Mouse (Mus musculus): ENCODE results near the gene Olfr420. TPM values are rescaled to one million over a fixed set of nuclear protein-coding genes. Genes with fewer than 3 reads are reported as not detected.

Olfr420 gene
- polyA plus RNA-seq, 1 experiment from 2014 or later: not detected

- Histone ChIP-seq H3K4me3 (ENCODE audit: low read depth, low read length) (no peak overlapping the region), H3K4me2 (ENCODE audit: low read depth, low read length) (no peak overlapping the region), H3K36me3 (ENCODE audit: control insufficient read depth, insufficient read depth, low read length) (no peaks in the 10 kb centered on the region), H3K27me3 (ENCODE audit: control insufficient read depth, insufficient read depth, low read length) (no peaks in the 10 kb centered on the region), H3K4me1 (ENCODE audit: control insufficient read depth, insufficient read depth, low read length) (no peaks in the 10 kb centered on the region), H3K9me3 (ENCODE audit: control insufficient read depth, low read length) (no peaks in the 10 kb centered on the region), H3K9ac (replicated peaks; ENCODE audit: low read depth, low read length) (no peak overlapping the region), H3K27ac (ENCODE audit: low read depth, low read length) (no peak overlapping the region)
- WGBS: 92% methylated on average over 10 of the region's 10 CpGs
- ATAC-seq (ENCODE audit: low read depth): no peak
These were observed 3.7 kb downstream of the Olfr420 start for GRCm38 (mm10) chr1:174159095-174159494.

GRCm38 (mm10) chr1:174169024-174169423, 13.6 kb downstream of the Olfr420 start:
- ATAC-seq (ENCODE audit: low read depth): no peak
- H3K9ac ChIP-seq (replicated peaks; ENCODE audit: low read depth, low read length): no peak overlapping the region
- no peak overlapping the region for H3K27ac ChIP-seq (ENCODE audit: low read depth, low read length)
- no peak overlapping the region for H3K4me3 ChIP-seq (ENCODE audit: low read depth, low read length)
- no peaks in the 10 kb centered on the region for H3K4me1 ChIP-seq (ENCODE audit: control insufficient read depth, insufficient read depth, low read length)
- H3K36me3 ChIP-seq (ENCODE audit: control insufficient read depth, insufficient read depth, low read length): no peaks in the 10 kb centered on the region
- H3K27me3 ChIP-seq (ENCODE audit: control insufficient read depth, insufficient read depth, low read length): no peaks in the 10 kb centered on the region
- no peaks in the 10 kb centered on the region for H3K9me3 ChIP-seq (ENCODE audit: control insufficient read depth, low read length)
- H3K4me2 ChIP-seq (ENCODE audit: low read depth, low read length): no peak overlapping the region

GRCm38 (mm10) chr1:174170706-174171501, 15.5 kb downstream of the Olfr420 start:
- Histone ChIP-seq H3K4me3 (ENCODE audit: low read depth, low read length) (no peak overlapping the region), H3K36me3 (ENCODE audit: control insufficient read depth, insufficient read depth, low read length) (no peaks in the 10 kb centered on the region), H3K27ac (ENCODE audit: low read depth, low read length) (no peak overlapping the region), H3K4me1 (ENCODE audit: control insufficient read depth, insufficient read depth, low read length) (no peaks in the 10 kb centered on the region), H3K27me3 (ENCODE audit: control insufficient read depth, insufficient read depth, low read length) (no peaks in the 10 kb centered on the region), H3K9ac (replicated peaks; ENCODE audit: low read depth, low read length) (no peak overlapping the region), H3K4me2 (ENCODE audit: low read depth, low read length) (no peak overlapping the region), H3K9me3 (ENCODE audit: control insufficient read depth, low read length) (no peaks in the 10 kb centered on the region)
- WGBS: 87% methylated on average over 5 of the region's 5 CpGs
- no peak for ATAC-seq (ENCODE audit: low read depth)

GRCm38 (mm10) chr1:174171537-174171936, 16.1 kb downstream of the Olfr420 start:
- Histone ChIP-seq H3K27ac (ENCODE audit: low read depth, low read length) (no peak overlapping the region), H3K9me3 (ENCODE audit: control insufficient read depth, low read length) (no peaks in the 10 kb centered on the region), H3K9ac (replicated peaks; ENCODE audit: low read depth, low read length) (no peak overlapping the region), H3K4me1 (ENCODE audit: control insufficient read depth, insufficient read depth, low read length) (no peaks in the 10 kb centered on the region), H3K27me3 (ENCODE audit: control insufficient read depth, insufficient read depth, low read length) (no peaks in the 10 kb centered on the region), H3K36me3 (ENCODE audit: control insufficient read depth, insufficient read depth, low read length) (no peaks in the 10 kb centered on the region), H3K4me2 (ENCODE audit: low read depth, low read length) (no peak overlapping the region), H3K4me3 (ENCODE audit: low read depth, low read length) (no peak overlapping the region)
- 52% methylated on average over 2 of the region's 2 CpGs for WGBS
- ATAC-seq (ENCODE audit: low read depth): no peak

- no peak for ATAC-seq (ENCODE audit: low read depth)
- Histone ChIP-seq H3K9me3 (ENCODE audit: control insufficient read depth, low read length) (no peaks in the 10 kb centered on the region), H3K36me3 (ENCODE audit: control insufficient read depth, insufficient read depth, low read length) (no peaks in the 10 kb centered on the region), H3K27me3 (ENCODE audit: control insufficient read depth, insufficient read depth, low read length) (no peaks in the 10 kb centered on the region), H3K27ac (ENCODE audit: low read depth, low read length) (no peak within 1 kb of the TSS), H3K4me3 (ENCODE audit: low read depth, low read length) (no peak within 1 kb of the TSS), H3K4me2 (ENCODE audit: low read depth, low read length) (no peak within 1 kb of the TSS), H3K9ac (replicated peaks; ENCODE audit: low read depth, low read length) (no peak within 1 kb of the TSS), H3K4me1 (ENCODE audit: control insufficient read depth, insufficient read depth, low read length) (no peaks in the 10 kb centered on the region)
- WGBS: 36% methylated on average over 3 of the region's 3 CpGs
These were observed 17.2 kb downstream of the Olfr420 start, which contains the start of gene Spta1 for GRCm38 (mm10) chr1:174172605-174173004. Spta1 (plus strand) TSS chr1:174172776.

- no peak overlapping the region for H3K4me3 ChIP-seq (ENCODE audit: low read depth, low read length)
- H3K9me3 ChIP-seq (ENCODE audit: control insufficient read depth, low read length): no peaks in the 10 kb centered on the region
- no peak for ATAC-seq (ENCODE audit: low read depth)
- H3K36me3 ChIP-seq (ENCODE audit: control insufficient read depth, insufficient read depth, low read length): no peaks in the 10 kb centered on the region
- no peaks in the 10 kb centered on the region for H3K27me3 ChIP-seq (ENCODE audit: control insufficient read depth, insufficient read depth, low read length)
- 85% methylated on average over 7 of the region's 7 CpGs for WGBS
- H3K4me1 ChIP-seq (ENCODE audit: control insufficient read depth, insufficient read depth, low read length): no peaks in the 10 kb centered on the region
- no peak overlapping the region for H3K27ac ChIP-seq (ENCODE audit: low read depth, low read length)
- no peak overlapping the region for H3K9ac ChIP-seq (replicated peaks; ENCODE audit: low read depth, low read length)
- no peak overlapping the region for H3K4me2 ChIP-seq (ENCODE audit: low read depth, low read length)
These were observed 49.3 kb downstream of the Olfr420 start for GRCm38 (mm10) chr1:174204699-174205098.

Other genes with a start within 250 kb of the Olfr420 start
- gene Ifi211, start 242.6 kb upstream of the Olfr420 start, polyA plus RNA-seq (2014; fragmentation: Nextera tagmentation; extraction: Ambion mirVana): 0.24 TPM in 1 of 2 replicates, not detected in the other
- gene Mndal, start 213.1 kb upstream of the Olfr420 start, polyA plus RNA-seq (2014; fragmentation: Nextera tagmentation; extraction: Ambion mirVana): 1.1 and 1.5 TPM in 2 replicates
- gene Ifi203, start 213.0 kb upstream of the Olfr420 start, polyA plus RNA-seq (2014; fragmentation: Nextera tagmentation; extraction: Ambion mirVana): 0.46 and 0.54 TPM in 2 replicates
- not detected in 2 replicates for gene Ifi202b, start 172.9 kb upstream of the Olfr420 start, polyA plus RNA-seq (2014; fragmentation: Nextera tagmentation; extraction: Ambion mirVana)
- gene Ifi205, start 123.8 kb upstream of the Olfr420 start, polyA plus RNA-seq (2014; fragmentation: Nextera tagmentation; extraction: Ambion mirVana): not detected in 2 replicates
- not detected in 2 replicates for gene Olfr433, start 114.9 kb upstream of the Olfr420 start, polyA plus RNA-seq (2014; fragmentation: Nextera tagmentation; extraction: Ambion mirVana)
- gene Olfr432, start 106.4 kb upstream of the Olfr420 start, polyA plus RNA-seq (2014; fragmentation: Nextera tagmentation; extraction: Ambion mirVana): not detected in 2 replicates
- gene Olfr430, start 89.0 kb upstream of the Olfr420 start, polyA plus RNA-seq (2014; fragmentation: Nextera tagmentation; extraction: Ambion mirVana): not detected in 2 replicates
- gene Olfr429, start 71.3 kb upstream of the Olfr420 start, polyA plus RNA-seq (2014; fragmentation: Nextera tagmentation; extraction: Ambion mirVana): not detected in 2 replicates
- not detected in 2 replicates for gene Olfr427, start 58.7 kb upstream of the Olfr420 start, polyA plus RNA-seq (2014; fragmentation: Nextera tagmentation; extraction: Ambion mirVana)
- not detected in 2 replicates for gene Olfr231, start 34.5 kb upstream of the Olfr420 start, polyA plus RNA-seq (2014; fragmentation: Nextera tagmentation; extraction: Ambion mirVana)
- gene Olfr424, start 24.1 kb upstream of the Olfr420 start, polyA plus RNA-seq (2014; fragmentation: Nextera tagmentation; extraction: Ambion mirVana): not detected in 2 replicates
- 0.19 and 0.23 TPM in 2 replicates for gene Spta1, start 17.1 kb downstream of the Olfr420 start, polyA plus RNA-seq (2014; fragmentation: Nextera tagmentation; extraction: Ambion mirVana)
- not detected in 2 replicates for gene Olfr419, start 96.4 kb downstream of the Olfr420 start, polyA plus RNA-seq (2014; fragmentation: Nextera tagmentation; extraction: Ambion mirVana)
- not detected in 2 replicates for gene Mptx1, start 174.9 kb downstream of the Olfr420 start, polyA plus RNA-seq (2014; fragmentation: Nextera tagmentation; extraction: Ambion mirVana)
- gene Olfr417, start 209.5 kb downstream of the Olfr420 start, polyA plus RNA-seq (2014; fragmentation: Nextera tagmentation; extraction: Ambion mirVana): not detected in 2 replicates
- gene Olfr248, start 235.4 kb downstream of the Olfr420 start, polyA plus RNA-seq (2014; fragmentation: Nextera tagmentation; extraction: Ambion mirVana): not detected in 2 replicates

Measured in neural tube, embryonic 14.5 days (tissue).